Mouse (Mus musculus): Measurements from ENCODE around the gene B3gnt9.

- TF ChIP-seq CTCF (IDR thresholded peaks at IDR 0.05; ENCODE audit: control insufficient read depth, insufficient read depth, insufficient read length), result no peak
- TF ChIP-seq MAX (IDR thresholded peaks at IDR 0.05), result no peak
- no peak for TF ChIP-seq FOSL1 (IDR thresholded peaks at IDR 0.05; ENCODE audit: insufficient read depth, low read length, poor library complexity, severe bottlenecking)
- no peak for TF ChIP-seq USF1 (IDR thresholded peaks at IDR 0.05; ENCODE audit: low read depth)
- no peak for TF ChIP-seq MYOG (IDR thresholded peaks at IDR 0.05; ENCODE audit: control insufficient read depth, extremely low read depth, insufficient read length)
Measured at GRCm38 (mm10) chr8:105257318-105258114, 2.6 kb upstream of the B3gnt9 start.
